Mouse (Mus musculus) stomach, embryonic 15.5 days (tissue): ENCODE data around the gene Nipsnap2. TPM values are rescaled to one million over a fixed set of nuclear protein-coding genes. Genes with fewer than 3 reads are reported as not detected.

ENCODE experiments used
- ATAC-seq: fragments of 200-750 bp; cut with Nextera tagmentation; 2 replicates; pipeline ENCODE4 v1.8.0; 2017; ENCODE audit warnings: low read depth, moderate number of reproducible peaks, moderate TSS enrichment; ENCODE audit not compliant: insufficient read depth, low FRiP score
- H3K27ac ChIP-seq: fragments of 300-500 bp; sonication (generic); 2 replicates; pipeline ENCODE4 v1.5.1; 2015; ENCODE audit warnings: mild to moderate bottlenecking, inconsistent platforms
- H3K27me3 ChIP-seq: fragments of 300-500 bp; sonication (generic); replicated peaks from 2 replicates; pipeline ENCODE4 v1.6.1; 2015; ENCODE audit warnings: inconsistent platforms
- H3K36me3 ChIP-seq: fragments of 300-500 bp; sonication (generic); 2 replicates; pipeline ENCODE4 v1.6.1; 2015; ENCODE audit warnings: inconsistent platforms
- H3K4me1 ChIP-seq: fragments of 300-500 bp; sonication (generic); 2 replicates; pipeline ENCODE4 v1.6.1; 2015; ENCODE audit warnings: inconsistent platforms
- H3K4me2 ChIP-seq: fragments of 300-500 bp; sonication (generic); 2 replicates; pipeline ENCODE4 v1.6.1; 2015; ENCODE audit warnings: mild to moderate bottlenecking, inconsistent platforms
- H3K4me3 ChIP-seq: fragments of 300-500 bp; sonication (generic); replicated peaks from 2 replicates; pipeline ENCODE4 v1.5.1; 2015; ENCODE audit warnings: inconsistent platforms
- H3K9ac ChIP-seq: fragments of 300-500 bp; sonication (generic); 2 replicates; pipeline ENCODE4 v1.6.1; 2015; ENCODE audit warnings: inconsistent platforms
- H3K9me3 ChIP-seq: fragments of 300-500 bp; sonication (generic); 2 replicates; pipeline ENCODE4 v1.6.1; 2016; ENCODE audit warnings: inconsistent platforms
- WGBS: fragments of 180-500 bp; shearing (Covaris S2); methylation state at CpG from one replicate; pipeline ENCODE4 v1.1.7; 2015; 5-methylcytosine and 5-hydroxymethylcytosine counted together
- polyA plus RNA-seq: library from polyadenylated mRNA; unstranded; fragments of >200 nt; fragmentation: Nextera tagmentation; extraction: Ambion mirVana; gene quantifications from 2 replicates; pipeline ENCODE4 v1.2.1, GENCODE M21; 2015

Nipsnap2 gene
- polyA plus RNA-seq, 1 experiment from 2014 or later, result 90.0 TPM

DNA sequence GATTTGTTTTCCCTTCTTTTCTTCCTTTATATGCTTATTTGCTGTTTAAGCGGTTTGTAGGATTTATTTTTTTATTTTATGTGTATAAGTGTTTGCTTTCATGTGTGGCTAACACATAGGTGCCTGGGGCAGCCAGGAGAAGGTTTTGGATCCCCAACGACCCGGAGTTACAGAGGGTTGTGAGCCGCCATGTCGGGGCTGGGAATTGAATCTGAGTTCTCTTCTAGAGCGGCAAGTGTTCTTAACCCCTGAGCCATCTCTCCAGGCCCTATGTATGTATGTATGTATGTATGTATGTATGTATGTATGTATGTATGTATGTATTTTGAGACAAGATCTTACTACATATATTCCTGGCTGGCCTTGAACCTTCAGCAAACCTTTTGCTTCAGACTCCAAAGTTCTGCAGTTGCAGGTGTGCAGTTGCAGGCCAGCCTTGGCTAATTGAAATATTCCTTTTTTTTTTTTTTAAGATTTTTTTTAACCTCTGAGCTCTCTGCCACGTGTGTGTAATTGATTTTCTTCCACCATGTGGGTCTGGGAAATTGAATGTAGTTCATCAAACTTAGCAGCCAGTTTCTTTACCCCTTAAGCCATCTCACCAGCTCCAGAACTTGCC, 1.0 kb downstream of the Nipsnap2 start:
- peak overlapping the region; percentile 45 for H3K4me2 ChIP-seq
- H3K27ac ChIP-seq, result peak overlapping the region; percentile 97
- no peaks in the 10 kb centered on the region for H3K36me3 ChIP-seq
- no peaks in the 10 kb centered on the region for H3K9me3 ChIP-seq
- H3K27me3 ChIP-seq, result no peaks in the 10 kb centered on the region
- peak overlapping the region; percentile 83 for H3K4me3 ChIP-seq
- peaks cover 28% of the 10 kb centered on the region for H3K4me1 ChIP-seq
- ATAC-seq, result no peak
- WGBS, result 23% methylated on average over 7 of the region's 7 CpGs
- H3K9ac ChIP-seq, result peak overlapping the region; percentile 87; the same call in 1 of the 2 replicates

DNA sequence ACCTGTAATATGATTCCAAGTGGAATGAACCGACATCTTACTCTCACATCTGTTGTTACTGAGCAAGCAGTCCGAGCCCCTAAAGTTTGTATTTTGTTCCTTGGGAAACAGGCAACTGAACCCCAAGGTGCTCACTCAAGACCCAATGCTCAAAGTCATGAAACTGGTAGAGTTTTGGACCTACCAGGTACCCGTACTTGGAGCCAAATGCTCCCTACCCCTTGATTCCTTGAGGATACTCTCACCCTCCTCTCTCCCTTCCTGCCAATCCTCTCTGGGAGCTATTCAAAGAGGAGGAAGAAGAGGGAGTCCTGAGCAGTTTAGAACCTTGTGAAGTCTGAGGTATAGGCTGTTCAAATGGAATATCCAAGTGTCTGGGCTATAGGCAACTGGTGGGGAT, 1.9 kb downstream of the Nipsnap2 start:
- H3K27me3 ChIP-seq, result no peaks in the 10 kb centered on the region
- no peaks in the 10 kb centered on the region for H3K36me3 ChIP-seq
- 80% methylated on average over 3 of the region's 3 CpGs for WGBS
- H3K4me2 ChIP-seq, result no peak overlapping the region; the same call in 1 of the 2 replicates
- no peak overlapping the region for H3K4me3 ChIP-seq
- peaks cover 29% of the 10 kb centered on the region for H3K4me1 ChIP-seq
- no peaks in the 10 kb centered on the region for H3K9me3 ChIP-seq
- no peak overlapping the region for H3K27ac ChIP-seq
- ATAC-seq, result no peak
- H3K9ac ChIP-seq, result no peak overlapping the region

DNA sequence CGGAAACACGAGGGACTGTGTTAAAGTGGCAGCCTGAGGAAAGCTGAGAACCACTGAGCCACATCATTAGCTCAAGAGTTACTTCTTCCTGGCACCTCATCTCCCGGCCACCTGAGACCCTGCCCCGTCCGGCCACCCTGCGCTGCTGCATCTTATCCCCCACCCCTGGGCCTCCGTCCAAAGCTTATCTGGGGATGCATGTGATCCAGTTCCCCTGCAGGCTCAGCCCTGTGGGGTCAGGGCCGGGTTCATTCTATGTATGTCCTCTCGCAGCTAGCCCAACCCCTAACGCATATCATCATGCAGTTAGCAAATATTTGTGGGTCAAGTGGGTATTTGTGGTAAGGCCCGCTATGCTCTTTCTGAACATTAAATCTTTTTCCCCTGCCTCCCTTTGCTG, 4.4 kb downstream of the Nipsnap2 start:
- Histone ChIP-seq H3K9me3 (no peaks in the 10 kb centered on the region), H3K4me2 (peak overlapping the region; percentile 19; the same call in 1 of the 2 replicates), H3K36me3 (no peaks in the 10 kb centered on the region), H3K4me3 (no peak overlapping the region), H3K27ac (0 out of 2 replicates have a peak overlapping the region, but pooled peaks have one; percentile 33), H3K9ac (no peak overlapping the region), H3K4me1 (peaks cover 29% of the 10 kb centered on the region), H3K27me3 (no peaks in the 10 kb centered on the region)
- WGBS, result 27% methylated on average over 11 of the region's 11 CpGs
- no peak for ATAC-seq

DNA sequence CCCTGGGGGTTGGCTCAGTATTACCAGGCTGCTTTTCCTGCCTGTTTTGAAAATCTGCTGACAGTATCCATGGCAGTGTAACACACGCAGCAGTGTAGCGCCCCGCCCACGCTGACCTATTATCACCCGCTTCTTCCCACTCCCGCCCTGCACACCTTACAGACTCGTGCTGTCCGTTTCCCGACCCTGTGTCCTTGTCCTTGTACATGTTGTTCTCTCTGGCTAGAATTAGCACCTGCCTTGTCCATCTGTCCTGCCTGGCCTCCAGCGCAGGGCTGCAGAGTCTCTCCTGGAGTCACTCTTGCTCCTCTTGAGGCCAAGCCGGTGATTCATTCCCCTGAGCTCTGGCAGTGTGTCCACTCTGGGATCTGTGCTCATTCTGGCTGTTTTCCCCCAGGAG, 5.5 kb downstream of the Nipsnap2 start:
- peak overlapping the region; percentile 31; the same call in 1 of the 2 replicates for H3K27ac ChIP-seq
- WGBS, result 54% methylated on average over 11 of the region's 11 CpGs
- H3K4me2 ChIP-seq, result 0 out of 2 replicates have a peak overlapping the region, but pooled peaks have one; percentile 0
- peaks cover 29% of the 10 kb centered on the region for H3K4me1 ChIP-seq
- H3K36me3 ChIP-seq, result no peaks in the 10 kb centered on the region
- peak; percentile 79 for ATAC-seq
- no peaks in the 10 kb centered on the region for H3K27me3 ChIP-seq
- no peaks in the 10 kb centered on the region for H3K9me3 ChIP-seq
- no peak overlapping the region for H3K4me3 ChIP-seq
- H3K9ac ChIP-seq, result no peak overlapping the region

DNA sequence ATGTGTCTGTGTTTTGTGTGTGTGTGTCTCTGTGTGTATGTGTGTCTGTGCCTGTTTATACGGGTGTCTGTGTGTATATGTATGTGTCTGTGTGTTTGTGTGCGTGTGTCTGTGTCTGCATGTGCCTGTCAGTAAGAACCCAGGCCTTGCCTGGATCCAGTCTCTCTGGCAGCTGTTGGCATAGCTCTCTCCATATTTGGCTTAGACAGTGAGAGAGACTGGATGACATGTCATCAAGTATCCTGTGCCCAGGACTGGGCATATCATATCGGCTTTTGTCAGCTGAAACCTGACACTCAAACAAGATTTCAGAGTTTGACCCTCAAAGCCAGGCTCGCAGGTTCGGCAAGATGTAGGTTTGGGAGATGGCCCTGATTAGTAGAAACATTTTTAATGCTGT, 6.2 kb downstream of the Nipsnap2 start:
- H3K4me1 ChIP-seq, result peaks cover 29% of the 10 kb centered on the region
- no peak for ATAC-seq
- H3K27ac ChIP-seq, result no peak overlapping the region
- H3K27me3 ChIP-seq, result no peaks in the 10 kb centered on the region
- WGBS, result 48% methylated on average over 5 of the region's 5 CpGs
- H3K9me3 ChIP-seq, result no peaks in the 10 kb centered on the region
- no peak overlapping the region for H3K4me2 ChIP-seq
- H3K36me3 ChIP-seq, result no peaks in the 10 kb centered on the region
- no peak overlapping the region for H3K4me3 ChIP-seq
- no peak overlapping the region for H3K9ac ChIP-seq

DNA sequence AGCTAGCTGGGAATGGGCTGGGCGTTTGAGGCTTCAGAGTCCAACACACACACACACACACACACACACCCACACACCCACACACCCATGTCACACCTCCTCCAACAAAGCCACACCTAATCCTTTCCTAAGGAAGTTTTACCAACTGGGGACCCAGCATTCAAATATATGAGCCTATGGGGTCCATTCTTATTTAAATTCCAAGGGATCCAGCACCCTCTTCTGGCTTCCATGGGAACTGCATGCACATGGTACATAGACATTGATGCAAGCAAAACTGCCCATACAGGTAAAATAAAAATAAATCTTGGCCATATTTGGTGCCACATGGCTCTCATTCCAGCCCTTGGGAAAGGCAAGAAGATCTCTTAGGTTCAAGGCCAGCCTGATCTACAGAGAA, 16.1 kb downstream of the Nipsnap2 start:
- Histone ChIP-seq H3K9me3 (no peaks in the 10 kb centered on the region), H3K9ac (no peak overlapping the region), H3K27ac (no peak overlapping the region), H3K4me3 (no peak overlapping the region), H3K36me3 (peaks cover 8% of the 10 kb centered on the region; the same call in 1 of the 2 replicates), H3K4me1 (no peaks in the 10 kb centered on the region), H3K27me3 (no peaks in the 10 kb centered on the region), H3K4me2 (no peak overlapping the region)
- ATAC-seq, result no peak
- 93% methylated on average over 1 of the region's 1 CpGs for WGBS

DNA sequence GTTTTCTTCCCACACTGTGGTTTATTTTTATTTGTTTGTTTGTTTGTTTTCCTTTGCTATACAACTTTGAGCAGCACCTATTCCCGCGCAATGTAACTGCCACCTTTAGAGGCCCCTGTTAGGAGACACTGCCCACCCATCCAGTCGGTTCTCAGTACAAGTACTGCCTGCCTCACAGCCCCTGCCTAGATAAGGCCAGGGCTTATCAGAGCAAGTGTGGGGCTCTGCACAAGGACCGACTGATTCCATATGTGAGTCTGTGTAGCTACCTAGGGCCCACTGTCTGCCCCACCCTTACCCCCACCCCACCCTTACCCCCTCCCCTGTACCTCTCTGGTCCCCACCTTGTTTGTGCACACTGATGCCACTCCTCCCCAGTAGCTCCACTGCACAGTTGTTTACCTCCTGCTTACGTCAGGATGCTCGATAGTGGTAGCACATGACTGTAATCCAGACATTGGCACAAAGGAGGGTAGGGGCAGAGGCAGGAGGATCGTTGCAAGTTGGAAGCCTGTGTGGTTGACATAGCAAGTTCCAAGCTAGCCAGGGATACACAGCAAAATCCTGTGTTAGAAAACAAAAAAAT, 18.1 kb downstream of the Nipsnap2 start:
- Histone ChIP-seq H3K4me3 (no peak overlapping the region), H3K4me1 (no peaks in the 10 kb centered on the region), H3K27me3 (no peaks in the 10 kb centered on the region), H3K9me3 (no peaks in the 10 kb centered on the region), H3K9ac (no peak overlapping the region), H3K27ac (no peak overlapping the region), H3K36me3 (peaks cover 19% of the 10 kb centered on the region), H3K4me2 (no peak overlapping the region)
- WGBS, result 58% methylated on average over 7 of the region's 7 CpGs
- peak; percentile 90 for ATAC-seq

DNA sequence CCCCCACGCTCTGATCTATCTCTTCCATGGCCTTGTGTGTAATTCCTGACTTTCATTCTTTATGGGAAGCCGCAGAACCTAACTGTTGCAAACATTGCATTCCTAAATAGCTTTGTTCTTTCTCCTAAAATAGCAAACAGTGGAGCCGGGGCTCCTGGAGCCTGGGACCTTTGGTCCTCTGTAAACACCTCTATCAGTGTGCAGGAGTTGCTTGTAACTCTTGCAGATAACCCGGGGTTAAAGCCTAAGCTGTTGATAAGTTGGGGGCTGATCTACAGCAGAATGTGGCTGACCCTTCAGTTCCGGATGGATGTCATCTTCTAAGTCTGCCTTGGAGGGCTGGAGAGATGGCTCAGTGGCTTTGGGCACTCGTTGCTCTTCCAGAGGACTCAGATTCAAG, 19.2 kb downstream of the Nipsnap2 start:
- Histone ChIP-seq H3K9me3 (no peaks in the 10 kb centered on the region), H3K27me3 (no peaks in the 10 kb centered on the region), H3K9ac (no peak overlapping the region), H3K27ac (no peak overlapping the region), H3K4me2 (no peak overlapping the region), H3K4me3 (no peak overlapping the region), H3K4me1 (no peaks in the 10 kb centered on the region), H3K36me3 (peaks cover 27% of the 10 kb centered on the region)
- 22% methylated on average over 6 of the region's 6 CpGs for WGBS
- no peak for ATAC-seq

DNA sequence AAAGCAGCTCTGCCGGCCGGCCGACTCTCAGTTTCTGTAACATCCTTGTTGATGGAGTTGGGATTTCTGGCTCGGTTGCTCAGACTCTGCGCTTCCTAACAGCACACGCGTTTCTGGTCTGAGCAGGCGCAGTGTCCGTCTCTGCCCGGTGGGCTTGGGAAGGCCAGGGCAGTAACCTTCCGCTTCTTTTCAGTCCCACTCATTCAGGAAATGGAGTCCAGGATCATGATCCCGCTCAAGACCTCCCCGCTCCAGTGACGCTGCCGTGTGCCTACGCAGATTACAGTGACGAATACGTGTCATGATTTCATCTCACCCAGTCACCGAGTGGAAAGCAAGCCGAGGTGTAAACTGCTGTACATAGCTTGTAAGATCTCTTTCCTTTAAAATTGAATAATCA, 32.0 kb downstream of the Nipsnap2 start:
- H3K9me3 ChIP-seq, result no peaks in the 10 kb centered on the region
- H3K4me1 ChIP-seq, result no peaks in the 10 kb centered on the region
- H3K27me3 ChIP-seq, result no peaks in the 10 kb centered on the region
- ATAC-seq, result no peak
- 0 out of 2 replicates have a peak, but pooled peaks cover 11% of the 10 kb centered on the region for H3K36me3 ChIP-seq
- H3K4me2 ChIP-seq, result no peak overlapping the region
- H3K27ac ChIP-seq, result no peak overlapping the region
- no peak overlapping the region for H3K9ac ChIP-seq
- 90% methylated on average over 20 of the region's 20 CpGs for WGBS
- no peak overlapping the region for H3K4me3 ChIP-seq

DNA sequence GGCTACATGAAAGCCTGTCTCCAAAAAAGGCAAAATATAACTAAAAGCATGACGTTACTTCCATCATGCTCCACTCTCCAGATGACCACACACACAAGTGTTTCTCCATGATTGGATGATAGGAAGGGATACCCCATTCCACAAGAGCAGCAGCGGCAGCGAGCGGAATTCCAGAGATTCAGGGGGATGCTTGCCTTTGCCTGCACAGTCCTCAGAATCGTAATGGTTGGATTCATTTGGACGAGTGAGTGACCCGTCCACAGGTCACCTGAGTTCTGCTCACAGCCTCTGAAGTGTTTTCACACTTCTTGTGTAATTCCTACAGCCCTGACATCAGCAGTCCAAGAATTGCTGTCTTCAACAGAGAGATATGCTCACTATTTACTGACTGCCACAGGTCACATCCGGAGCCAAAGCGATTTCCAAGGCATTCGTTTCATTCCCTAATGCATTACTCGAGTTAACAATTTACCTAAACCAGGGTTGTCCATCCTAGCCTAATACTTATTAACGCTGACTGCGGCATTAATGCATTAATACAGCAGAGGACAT, 35.1 kb downstream of the Nipsnap2 start:
- ATAC-seq, result no peak
- Histone ChIP-seq H3K27ac (no peak overlapping the region), H3K9me3 (no peaks in the 10 kb centered on the region), H3K4me2 (no peak overlapping the region), H3K27me3 (no peaks in the 10 kb centered on the region), H3K4me1 (no peaks in the 10 kb centered on the region), H3K9ac (no peak overlapping the region), H3K4me3 (no peak overlapping the region), H3K36me3 (0 out of 2 replicates have a peak, but pooled peaks cover 11% of the 10 kb centered on the region)
- 84% methylated on average over 13 of the region's 13 CpGs for WGBS

DNA sequence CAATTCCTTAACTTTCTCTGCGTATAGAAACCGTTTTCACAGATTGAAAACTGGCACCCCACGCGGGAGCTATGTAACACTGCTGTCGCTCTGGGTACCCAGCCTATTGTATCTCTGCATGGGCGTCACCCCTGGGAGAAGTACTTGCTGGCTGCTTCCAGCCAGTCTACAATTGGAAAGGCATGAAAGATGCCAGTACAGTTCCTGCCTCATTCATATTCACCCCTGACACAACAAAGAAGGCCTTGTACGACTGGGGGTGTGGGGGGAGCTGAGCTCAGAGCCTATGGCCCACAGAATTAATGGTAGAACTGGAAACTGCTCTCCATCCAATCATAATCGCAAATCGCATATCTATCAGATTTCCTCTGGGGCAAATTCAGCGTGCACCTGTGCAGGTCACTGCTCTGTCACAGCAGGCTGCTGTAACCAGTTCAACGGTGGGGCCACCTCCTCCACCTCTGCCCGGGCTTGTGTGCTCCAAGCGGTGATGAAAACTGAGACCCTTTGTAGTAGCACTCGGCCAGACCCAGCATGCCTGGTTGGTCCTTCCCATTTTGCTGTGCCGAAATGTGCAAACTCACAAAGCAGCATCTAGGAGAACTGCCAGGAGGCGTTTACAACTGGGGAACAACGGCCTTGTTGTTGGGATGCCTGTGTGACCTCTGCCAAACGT, 37.1 kb downstream of the Nipsnap2 start:
- Histone ChIP-seq H3K4me2 (no peak overlapping the region), H3K9me3 (no peaks in the 10 kb centered on the region), H3K4me1 (no peaks in the 10 kb centered on the region), H3K4me3 (no peak overlapping the region), H3K27ac (no peak overlapping the region), H3K36me3 (0 out of 2 replicates have a peak, but pooled peaks cover 7% of the 10 kb centered on the region), H3K27me3 (no peaks in the 10 kb centered on the region), H3K9ac (no peak overlapping the region)
- 70% methylated on average over 18 of the region's 18 CpGs for WGBS
- peak; percentile 65 for ATAC-seq
